Mouse (Mus musculus) hindbrain, embryonic 16.5 days (tissue): ENCODE data around the gene Ms4a12. TPM values are rescaled to one million over a fixed set of nuclear protein-coding genes. Genes with fewer than 3 reads are reported as not detected.
"Not testable (repeated sequence)": the region's sequence is repeated elsewhere in the genome, so short reads cannot be mapped to it uniquely, and the experiment has no call there.

Source experiments
- ATAC-seq: fragments of 200-750 bp; cut with Nextera tagmentation; 2 replicates; pipeline ENCODE4 v1.8.0; 2017; ENCODE audit warnings: moderate TSS enrichment, moderate library complexity
- H3K27ac ChIP-seq: fragments of 300-500 bp; sonication (generic); 2 replicates; pipeline ENCODE4 v1.5.1; 2014; ENCODE audit warnings: low read depth, mild to moderate bottlenecking, control low read depth, low read length, moderate library complexity
- H3K27me3 ChIP-seq: fragments of 300-500 bp; sonication (generic); replicated peaks from 2 replicates; pipeline ENCODE4 v1.6.1; 2014; ENCODE audit warnings: low read length; ENCODE audit not compliant: control insufficient read depth, insufficient read depth
- H3K36me3 ChIP-seq: fragments of 300-500 bp; sonication (generic); 2 replicates; pipeline ENCODE4 v1.6.1; 2014; ENCODE audit warnings: mild to moderate bottlenecking, low read length, moderate library complexity, mixed read lengths; ENCODE audit not compliant: control insufficient read depth, insufficient read depth
- H3K4me1 ChIP-seq: fragments of 300-500 bp; sonication (generic); 2 replicates; pipeline ENCODE4 v1.6.1; 2014; ENCODE audit warnings: low read depth, low read length; ENCODE audit not compliant: control insufficient read depth, insufficient read depth
- H3K4me2 ChIP-seq: fragments of 300-500 bp; sonication (generic); 2 replicates; pipeline ENCODE4 v1.6.1; 2014; ENCODE audit warnings: mild to moderate bottlenecking, low read length, control low read depth, moderate library complexity
- H3K4me3 ChIP-seq: fragments of 300-500 bp; sonication (generic); 2 replicates; pipeline ENCODE4 v1.5.1; 2014; ENCODE audit warnings: mild to moderate bottlenecking, low read length, control low read depth, moderate library complexity
- H3K9ac ChIP-seq: fragments of 300-500 bp; sonication (generic); 2 replicates; pipeline ENCODE4 v1.6.1; 2014; ENCODE audit warnings: low read depth, mild to moderate bottlenecking, control low read depth, low read length, moderate library complexity
- H3K9me3 ChIP-seq: fragments of 300-500 bp; sonication (generic); 2 replicates; pipeline ENCODE4 v1.6.1; 2014; ENCODE audit warnings: mild to moderate bottlenecking, low read length, moderate library complexity; ENCODE audit not compliant: control insufficient read depth
- WGBS: fragments of 180-500 bp; shearing (Covaris S2); extraction: QIAGEN DNeasy Blood & Tissue Kit; methylation state at CpG from one replicate; pipeline ENCODE4 v1.1.7; 2014; 5-methylcytosine and 5-hydroxymethylcytosine counted together
- polyA plus RNA-seq: library from polyadenylated mRNA; unstranded; fragments of >200 nt; fragmentation: Nextera tagmentation; extraction: Ambion mirVana; gene quantifications from 2 replicates; pipeline ENCODE4 v1.2.1, GENCODE M21; 2015

The Ms4a12 gene
- not detected in 2 replicates for polyA plus RNA-seq

GRCm38 (mm10) chr19:11232348-11232747, at the start of gene Ms4a12:
Ms4a12 (minus strand) TSS chr19:11232448.
- Histone ChIP-seq H3K4me2 (no peak within 1 kb of the TSS), H3K36me3 (no peaks in the 10 kb centered on the region), H3K9me3 (no peaks in the 10 kb centered on the region), H3K27ac (no peak within 1 kb of the TSS), H3K4me3 (no peak within 1 kb of the TSS), H3K4me1 (no peaks in the 10 kb centered on the region), H3K9ac (no peak within 1 kb of the TSS), H3K27me3 (no peaks in the 10 kb centered on the region)
- ATAC-seq, result no peak
- 74% methylated on average over 5 of the region's 5 CpGs for WGBS

- no peak for ATAC-seq
- no peaks in the 10 kb centered on the region for H3K4me1 ChIP-seq
- H3K4me3 ChIP-seq, result no peak overlapping the region
- H3K27me3 ChIP-seq, result no peaks in the 10 kb centered on the region
- no peak overlapping the region for H3K27ac ChIP-seq
- no peaks in the 10 kb centered on the region for H3K36me3 ChIP-seq
- no peak overlapping the region for H3K4me2 ChIP-seq
- no peak overlapping the region for H3K9ac ChIP-seq
- WGBS, result 92% methylated on average over 3 of the region's 3 CpGs
- no peaks in the 10 kb centered on the region for H3K9me3 ChIP-seq
These were observed 48.0 kb upstream of the Ms4a12 start for GRCm38 (mm10) chr19:11280223-11280622.

GRCm38 (mm10) chr19:11276431-11276830, 44.2 kb upstream of the Ms4a12 start:
- no peaks in the 10 kb centered on the region for H3K4me1 ChIP-seq
- no peaks in the 10 kb centered on the region for H3K27me3 ChIP-seq
- no peaks in the 10 kb centered on the region for H3K36me3 ChIP-seq
- no peak overlapping the region for H3K27ac ChIP-seq
- no peak overlapping the region for H3K9ac ChIP-seq
- H3K9me3 ChIP-seq, result no peaks in the 10 kb centered on the region
- 60% methylated on average over 5 of the region's 5 CpGs for WGBS
- ATAC-seq, result no peak
- no peak overlapping the region for H3K4me3 ChIP-seq
- H3K4me2 ChIP-seq, result no peak overlapping the region

- Histone ChIP-seq H3K4me3 (no peak overlapping the region), H3K9me3 (no peaks in the 10 kb centered on the region), H3K4me1 (no peaks in the 10 kb centered on the region), H3K4me2 (no peak overlapping the region), H3K9ac (no peak overlapping the region), H3K36me3 (no peaks in the 10 kb centered on the region), H3K27ac (no peak overlapping the region), H3K27me3 (no peaks in the 10 kb centered on the region)
- ATAC-seq, result no peak
- WGBS, result 88% methylated on average over 4 of the region's 4 CpGs
These were observed 34.7 kb upstream of the Ms4a12 start for GRCm38 (mm10) chr19:11266956-11267355.

- 85% methylated on average over 8 of the region's 8 CpGs for WGBS
- H3K36me3 ChIP-seq, result no peaks in the 10 kb centered on the region
- ATAC-seq, result no peak
- no peaks in the 10 kb centered on the region for H3K9me3 ChIP-seq
- no peak within 1 kb of the TSS for H3K27ac ChIP-seq
- no peaks in the 10 kb centered on the region for H3K27me3 ChIP-seq
- no peaks in the 10 kb centered on the region for H3K4me1 ChIP-seq
- no peak within 1 kb of the TSS for H3K4me2 ChIP-seq
- H3K4me3 ChIP-seq, result no peak within 1 kb of the TSS
- no peak within 1 kb of the TSS for H3K9ac ChIP-seq
These were observed 34.0 kb upstream of the Ms4a12 start, which contains the start of gene Ms4a1 for GRCm38 (mm10) chr19:11266052-11266845. Ms4a1 (minus strand) TSS chr19:11266241.

GRCm38 (mm10) chr19:11264602-11265185, 32.4 kb upstream of the Ms4a12 start:
- ATAC-seq, result no peak
- 89% methylated on average over 9 of the region's 9 CpGs for WGBS
- no peak overlapping the region for H3K4me2 ChIP-seq
- no peak overlapping the region for H3K4me3 ChIP-seq
- no peaks in the 10 kb centered on the region for H3K27me3 ChIP-seq
- H3K9ac ChIP-seq, result no peak overlapping the region
- H3K27ac ChIP-seq, result no peak overlapping the region
- no peaks in the 10 kb centered on the region for H3K9me3 ChIP-seq
- H3K4me1 ChIP-seq, result no peaks in the 10 kb centered on the region
- no peaks in the 10 kb centered on the region for H3K36me3 ChIP-seq

GRCm38 (mm10) chr19:11263549-11263948, 31.3 kb upstream of the Ms4a12 start:
- no peak overlapping the region for H3K4me3 ChIP-seq

GRCm38 (mm10) chr19:11262932-11263331, 30.7 kb upstream of the Ms4a12 start:
- not testable (repeated sequence) for H3K27ac ChIP-seq, H3K4me2 ChIP-seq, H3K4me1 ChIP-seq, ATAC-seq, H3K9ac ChIP-seq, H3K9me3 ChIP-seq, H3K36me3 ChIP-seq, H3K4me3 ChIP-seq, H3K27me3 ChIP-seq
- 71% methylated on average over 4 of the region's 4 CpGs for WGBS

More at GRCm38 (mm10) chr19:11263549-11263948, 31.3 kb upstream of the Ms4a12 start:
- Histone ChIP-seq H3K27me3 (no peaks in the 10 kb centered on the region), H3K9ac (no peak overlapping the region), H3K27ac (no peak overlapping the region), H3K36me3 (no peaks in the 10 kb centered on the region), H3K9me3 (no peaks in the 10 kb centered on the region), H3K4me1 (no peaks in the 10 kb centered on the region), H3K4me2 (no peak overlapping the region)
- 91% methylated on average over 3 of the region's 3 CpGs for whole genome bisulfite sequencing
- no peak for ATAC-seq

GRCm38 (mm10) chr19:11261522-11261921, 29.3 kb upstream of the Ms4a12 start:
- Histone ChIP-seq H3K4me3 (no peak overlapping the region), H3K36me3 (no peaks in the 10 kb centered on the region), H3K4me1 (no peaks in the 10 kb centered on the region), H3K9ac (no peak overlapping the region), H3K9me3 (no peaks in the 10 kb centered on the region), H3K27ac (no peak overlapping the region), H3K27me3 (no peaks in the 10 kb centered on the region), H3K4me2 (no peak overlapping the region)
- 92% methylated on average over 2 of the region's 2 CpGs for WGBS
- ATAC-seq, result no peak
